Mouse (Mus musculus) olfactory bulb, adult 2 months (tissue): ENCODE data around the gene Jmjd1c.

Experiments
- CTCF ChIP-seq: fragments of 200-500 bp; IDR thresholded peaks from 2 replicates; pipeline ENCODE4 v1.5.1; 2012; ENCODE audit warnings: low read depth, mild to moderate bottlenecking, low read length, moderate library complexity; ENCODE audit not compliant: insufficient read depth
- POLR2A ChIP-seq: fragments of 200-500 bp; IDR thresholded peaks from 2 replicates; pipeline ENCODE4 v1.6.1; 2012; ENCODE audit warnings: mild to moderate bottlenecking, low read depth, low read length, moderate library complexity; ENCODE audit not compliant: insufficient read depth

GRCm38 (mm10) chr10:67065277-67065887 is 30.5 kb upstream of the Jmjd1c start:
- TF ChIP-seq CTCF (no peak), POLR2A (no peak)
